Mouse (Mus musculus): Measurements from ENCODE around the gene Cdk1.

Cdk1 gene

DNA sequence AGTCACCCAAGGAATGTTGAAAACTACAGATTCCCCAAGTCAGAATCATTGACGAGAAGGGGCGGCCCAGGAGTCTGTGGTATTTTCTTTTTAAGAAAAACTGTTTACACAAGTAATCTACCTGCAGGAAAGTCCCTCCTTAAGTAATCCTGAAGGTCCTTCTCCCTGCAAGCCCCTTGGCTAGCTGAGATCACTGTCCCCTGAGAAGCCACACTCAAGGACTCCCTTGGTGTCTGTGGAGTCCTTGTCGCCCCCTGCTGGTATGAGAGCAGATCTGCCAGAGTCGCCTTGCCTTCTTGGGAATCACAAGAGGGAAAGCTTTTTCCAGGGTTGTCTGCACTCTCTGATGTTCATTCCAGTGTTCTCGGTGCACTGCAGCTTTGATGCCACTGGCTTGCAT lies 45.7 kb downstream of the Cdk1 start:
- DNase-seq (ENCODE audit: low spot score): peak; percentile 75

DNA sequence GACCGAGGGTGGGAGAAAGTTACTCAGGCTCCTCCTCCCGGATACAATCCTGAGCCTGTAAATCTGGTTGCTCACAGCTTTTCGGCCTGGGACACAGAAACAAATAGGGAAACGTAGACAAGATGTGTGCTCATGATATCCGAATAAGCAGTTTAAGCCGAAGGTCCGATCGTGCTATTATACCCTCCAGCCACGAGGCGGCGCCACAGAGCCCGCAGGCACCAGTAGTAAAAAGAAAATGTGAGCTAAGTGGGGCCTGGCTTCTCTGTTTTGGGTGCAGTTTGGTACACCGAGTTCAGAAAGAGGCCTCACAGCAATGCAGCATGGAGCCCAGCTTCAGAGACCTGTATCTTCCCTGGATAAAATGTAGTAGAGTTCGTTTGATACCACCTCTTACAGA lies 46.5 kb downstream of the Cdk1 start:
- DNase-seq (ENCODE audit: low spot score): peak; percentile 64

DNA sequence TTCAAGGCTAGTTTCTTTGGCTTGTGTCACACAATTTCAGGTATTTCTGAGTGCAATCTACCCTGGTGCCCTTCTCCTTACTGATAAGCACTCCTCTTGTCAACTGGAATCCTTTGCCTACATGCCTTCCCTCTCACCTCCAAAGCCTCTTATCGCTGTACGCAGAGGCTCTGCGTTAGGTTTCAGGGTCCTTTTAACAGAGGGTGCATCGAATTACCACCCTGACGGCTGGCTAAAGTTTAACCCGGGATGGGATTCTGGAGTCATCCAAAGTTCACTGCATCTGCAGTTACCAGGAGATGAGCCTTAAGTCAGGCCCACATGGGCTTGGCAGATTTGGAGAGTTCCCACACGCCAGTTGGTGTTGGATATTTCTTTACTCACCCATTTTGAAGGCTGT lies 47.1 kb downstream of the Cdk1 start:
- DNase-seq (ENCODE audit: low spot score): peak; percentile 85

DNA sequence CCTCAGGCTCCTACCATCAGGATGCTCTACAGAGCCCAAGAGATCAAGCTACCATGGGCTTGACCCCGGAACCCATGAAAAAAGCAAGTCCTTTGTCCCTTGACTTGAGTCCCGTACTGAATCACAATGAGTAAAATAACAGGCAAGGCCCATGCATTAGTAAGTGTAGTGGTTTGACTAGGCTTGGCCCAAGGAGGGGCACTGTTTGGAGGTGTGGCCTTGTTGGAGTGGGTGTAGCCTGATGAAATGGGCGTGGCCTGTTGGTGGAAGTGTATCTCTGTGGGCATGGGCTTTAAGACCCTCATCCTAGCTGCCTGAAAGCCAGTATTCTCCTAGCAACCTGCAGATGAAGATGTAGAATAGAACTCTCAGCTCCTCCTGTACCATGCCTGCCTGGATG lies 47.9 kb downstream of the Cdk1 start:
- no peak for DNase-seq (ENCODE audit: low spot score)

DNA sequence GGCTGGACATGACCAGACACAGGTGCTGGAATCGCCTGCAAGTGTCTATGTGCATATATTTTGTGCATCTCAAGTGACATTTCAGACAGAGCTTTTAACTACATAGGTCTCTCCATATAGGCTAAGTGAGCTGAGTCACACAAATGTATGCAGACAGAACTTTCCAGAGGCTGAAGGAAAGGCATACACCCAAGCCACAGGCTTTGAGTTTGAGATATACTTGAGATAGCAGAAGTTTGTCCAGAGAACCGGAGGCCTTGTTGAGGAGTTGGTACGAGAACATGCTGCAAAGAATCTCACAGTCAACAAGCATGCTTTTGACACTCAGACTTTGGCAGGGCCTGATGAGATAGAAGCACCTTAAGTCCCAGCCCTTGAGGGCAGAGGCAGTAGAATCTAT lies 50.1 kb downstream of the Cdk1 start:
- no peak for DNase-seq (ENCODE audit: low spot score)

DNA sequence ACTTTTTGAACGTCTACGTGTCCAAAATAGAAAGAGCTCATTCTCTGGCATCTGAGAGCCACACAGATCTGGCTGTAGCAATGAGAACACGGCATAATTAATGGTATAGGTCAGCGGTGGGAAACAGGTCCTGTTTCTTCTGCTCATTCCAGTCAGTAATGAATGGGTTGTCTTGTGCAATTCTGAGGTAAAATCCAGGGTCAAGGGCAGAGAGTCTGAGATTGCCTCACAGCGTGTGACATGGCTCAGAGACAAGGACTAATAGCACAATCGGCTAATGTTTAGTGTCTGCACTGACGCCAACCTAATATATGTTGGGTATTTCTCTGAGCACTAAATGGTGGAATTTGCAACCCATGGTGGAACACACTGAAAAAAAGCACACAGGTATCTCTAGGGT lies 52.8 kb downstream of the Cdk1 start:
- no peak for DNase-seq (ENCODE audit: low spot score)

DNA sequence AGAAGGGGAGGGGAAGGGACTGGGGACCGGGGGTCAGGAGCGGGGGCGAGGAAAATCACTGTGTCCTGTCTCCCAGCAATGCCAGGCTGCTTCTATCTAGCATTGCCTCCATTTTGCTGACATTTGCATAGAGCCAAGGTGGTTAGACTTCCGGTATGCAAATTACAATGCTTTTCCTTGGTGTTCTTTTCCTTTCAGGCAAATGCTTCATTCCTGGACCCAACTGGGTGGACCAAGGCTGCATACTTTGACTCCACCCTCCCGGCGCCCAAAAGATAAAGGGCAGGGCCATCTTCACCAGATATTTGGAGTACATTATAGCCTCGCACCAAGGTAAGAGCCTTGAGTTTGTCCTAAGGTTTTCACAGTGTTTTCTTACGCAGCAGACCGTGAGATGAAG lies 56.8 kb downstream of the Cdk1 start:
- no peak for DNase-seq (ENCODE audit: low spot score)

DNA sequence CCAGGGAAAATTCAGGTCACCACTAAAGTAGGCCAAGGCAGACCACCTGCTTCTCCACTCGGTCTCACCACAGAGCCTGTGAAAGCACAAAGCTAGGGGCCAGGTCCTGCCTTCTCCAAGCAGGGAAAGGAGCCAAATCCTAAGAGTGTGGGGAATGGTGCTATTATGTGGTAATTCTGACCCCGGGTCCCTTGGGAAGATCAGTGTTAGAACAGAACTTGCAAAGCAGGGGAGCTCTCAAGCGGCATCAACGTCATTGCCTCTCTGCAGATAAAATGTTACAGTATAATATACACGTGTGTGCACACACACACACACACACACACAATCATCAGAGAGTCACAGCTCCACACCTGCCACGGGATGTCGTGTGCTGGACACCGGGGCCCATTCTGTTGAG lies 62.0 kb downstream of the Cdk1 start:
- no peak for DNase-seq (ENCODE audit: low spot score)

DNA sequence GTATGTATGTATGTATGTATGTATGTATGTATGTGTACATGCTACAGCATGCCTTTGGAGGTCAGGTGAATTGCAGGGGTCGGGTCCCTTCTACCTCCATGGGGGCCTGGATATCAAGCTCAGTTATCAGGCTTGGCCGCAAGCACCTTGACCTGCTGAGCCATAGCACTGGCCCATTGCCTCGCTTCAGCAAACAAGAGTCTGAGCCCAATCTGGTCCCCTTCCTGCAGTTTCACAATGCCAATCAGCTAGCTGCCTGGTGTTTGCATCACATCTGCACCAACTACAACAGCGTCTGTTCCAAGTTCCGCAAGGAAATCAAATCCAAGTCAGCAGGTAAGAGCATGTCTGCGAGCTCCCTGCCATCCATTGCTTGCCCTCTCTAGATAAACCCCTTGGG lies 64.0 kb downstream of the Cdk1 start:
- DNase-seq (ENCODE audit: low spot score): no peak

DNA sequence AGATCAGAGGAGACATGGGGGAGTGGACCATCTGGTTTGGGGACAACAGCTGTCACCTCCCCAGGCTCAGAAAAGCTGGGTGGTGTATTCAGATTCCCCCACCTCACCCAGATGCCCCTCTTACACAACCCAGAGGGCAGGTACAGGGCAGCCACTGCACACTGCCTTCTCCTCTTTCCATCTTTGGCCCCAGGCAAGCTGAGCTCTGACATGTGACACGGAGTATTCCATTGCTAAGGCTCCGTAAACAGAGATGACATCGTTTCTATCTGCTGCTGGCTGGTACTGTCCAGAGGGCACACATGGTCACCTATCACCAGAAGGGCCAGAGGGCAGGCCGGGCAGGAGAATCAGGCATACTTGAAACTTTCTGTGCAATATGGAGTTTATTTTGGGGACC lies 64.7 kb downstream of the Cdk1 start:
- DNase-seq (ENCODE audit: low spot score): no peak

DNA sequence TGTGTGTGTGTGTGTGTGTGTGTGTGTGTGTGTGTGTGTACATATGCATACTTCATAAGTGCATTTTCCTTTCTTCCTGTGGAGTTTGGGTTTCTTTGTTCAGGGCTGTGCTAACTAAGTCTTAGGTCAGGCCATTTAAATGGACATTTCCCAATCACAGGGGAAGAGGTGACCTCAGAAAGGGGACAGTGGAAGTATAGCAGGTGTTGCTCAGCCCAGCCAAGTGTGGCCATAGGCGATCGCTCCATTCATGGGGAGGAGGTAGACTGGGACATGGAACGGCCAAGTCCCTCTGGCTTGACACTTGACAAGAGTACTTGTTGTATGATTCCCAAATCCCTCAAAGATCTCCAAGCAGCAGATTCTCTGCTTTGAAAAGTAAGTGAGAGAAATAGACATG lies 65.8 kb downstream of the Cdk1 start:
- DNase-seq (ENCODE audit: low spot score): no peak
